Mouse (Mus musculus) G1E (cell line): ENCODE data around the gene Prm1. TPM values are rescaled to one million over a fixed set of nuclear protein-coding genes. Genes with fewer than 3 reads are reported as not detected.
A peak's percentile ranks its signal among the peaks of the same experiment; 100 is the strongest.

Experiments
- ATAC-seq: 2 replicates; pipeline ENCODE4 v1.8.0; 2016; ENCODE audit warnings: mild to moderate bottlenecking; ENCODE audit not compliant: insufficient number of reproducible peaks, poor library complexity, low FRiP score, severe bottlenecking; ENCODE audit errors: extremely low read depth
- DNase-seq: peaks from one replicate; pipeline ENCODE4 v3.0.0; 2012; ENCODE audit warnings: low spot score
- H3K27me3 ChIP-seq: 2 replicates; pipeline ENCODE4 v1.6.1; 2012; ENCODE audit warnings: mild to moderate bottlenecking, low read length, inconsistent platforms; ENCODE audit not compliant: insufficient read depth
- H3K36me3 ChIP-seq: replicated peaks from 2 replicates; pipeline ENCODE3; 2012; ENCODE audit warnings: mild to moderate bottlenecking, inconsistent platforms
- H3K4me1 ChIP-seq: 2 replicates; pipeline ENCODE4 v1.6.1; 2012; ENCODE audit warnings: low read depth, low read length, inconsistent platforms, mixed read lengths; ENCODE audit not compliant: insufficient read depth
- H3K4me3 ChIP-seq: 2 replicates; pipeline ENCODE4 v1.5.1; 2012; ENCODE audit warnings: low read depth, mild to moderate bottlenecking, inconsistent platforms, low read length, moderate library complexity, mixed read lengths
- H3K9me3 ChIP-seq: replicated peaks from 2 replicates; pipeline ENCODE4 v1.6.1; 2012; ENCODE audit warnings: inconsistent platforms
- CTCF ChIP-seq: IDR thresholded peaks from 2 replicates; pipeline ENCODE4 v1.5.1; 2012; ENCODE audit warnings: low read depth, low read length, inconsistent platforms, mixed read lengths
- GATA1 ChIP-seq: IDR thresholded peaks from 2 replicates; pipeline ENCODE4 v1.6.1; 2012; ENCODE audit warnings: borderline replicate concordance, low read length, inconsistent platforms, mixed read lengths
- GATA2 ChIP-seq: IDR thresholded peaks from 2 replicates; pipeline ENCODE4 v1.6.1; 2012; ENCODE audit warnings: low read depth, low read length, inconsistent platforms, borderline replicate concordance
- POLR2AphosphoS5 ChIP-seq: IDR thresholded peaks from 2 replicates; pipeline ENCODE4 v1.6.1; 2012; ENCODE audit warnings: low read depth, low read length, inconsistent platforms; ENCODE audit not compliant: insufficient replicate concordance
- TAL1 ChIP-seq: conservative IDR thresholded peaks from 2 replicates; pipeline ENCODE4 v1.6.1; 2012; ENCODE audit warnings: low read depth, low read length, inconsistent platforms, mixed read lengths
- polyA plus RNA-seq: library from polyadenylated mRNA; stranded (reverse); fragments of >175 nt; gene quantifications from 2 replicates; pipeline ENCODE4 v1.2.3, GENCODE M21; 2012
- total RNA-seq, 2 experiments: library from RNA; stranded (forward) in 1 of 2; stranded (reverse) in 1 of 2; fragments of 200-1000 nt in 1 of 2; fragments of >200 nt in 1 of 2; fragmentation: Nextera tagmentation in 1 of 2; gene quantifications; 2 replicates each; pipeline ENCODE4 v1.2.3; 2014 to 2017

Gene Prm1
- total and polyA plus RNA-seq, 3 experiments: not detected

GRCm38 (mm10) chr16:10780631-10781120, 25.0 kb downstream of the Prm1 start:
- H3K4me3 ChIP-seq: peak overlapping the region; percentile 7; the same call in 1 of the 2 replicates
- H3K27me3 ChIP-seq: no peaks in the 10 kb centered on the region
- peaks cover 42% of the 10 kb centered on the region for H3K36me3 ChIP-seq
- H3K4me1 ChIP-seq: peaks cover 90% of the 10 kb centered on the region
- H3K9me3 ChIP-seq: peaks cover 7% of the 10 kb centered on the region
- DNase-seq (no peak), ATAC-seq (no peak)
- no peak for TF ChIP-seq CTCF
- TF ChIP-seq GATA1: no peak
- TF ChIP-seq GATA2: no peak
- TF ChIP-seq POLR2AphosphoS5: no peak
- no peak for TF ChIP-seq TAL1

DNA sequence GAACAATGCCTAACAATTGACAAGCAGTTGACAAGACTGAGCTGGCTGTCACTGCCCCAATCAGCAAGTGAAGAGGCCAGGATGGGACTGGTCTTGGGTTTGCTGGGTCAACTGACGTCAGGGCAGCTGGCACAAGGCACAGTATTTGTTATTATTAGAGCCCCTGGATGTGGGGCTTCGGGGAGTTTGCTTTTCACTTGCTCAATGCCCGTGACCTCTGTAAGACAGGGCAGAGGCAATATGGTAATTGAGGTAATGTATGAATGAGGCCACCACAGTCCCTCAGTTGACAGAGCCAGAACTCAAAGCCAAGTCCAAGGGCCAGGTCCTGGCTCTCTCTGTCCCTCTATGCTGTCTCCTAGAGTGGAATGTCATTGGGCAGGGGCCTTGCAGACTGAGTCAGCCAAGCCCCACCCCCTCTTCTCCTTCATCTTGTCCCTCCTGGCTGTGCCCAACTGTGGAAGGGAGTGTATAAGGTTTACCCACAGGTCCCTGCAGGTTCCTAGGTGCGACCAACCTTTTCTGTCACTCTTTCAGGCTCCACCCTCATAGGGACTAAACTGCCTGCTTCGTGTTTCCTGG, 28.0 kb downstream of the Prm1 start:
- H3K36me3 ChIP-seq: peaks cover 21% of the 10 kb centered on the region
- no peak overlapping the region for H3K4me3 ChIP-seq
- no peak for TF ChIP-seq GATA2
- no peak for ATAC-seq
- peaks cover 94% of the 10 kb centered on the region for H3K4me1 ChIP-seq
- no peak for DNase-seq
- H3K9me3 ChIP-seq: no peaks in the 10 kb centered on the region
- no peaks in the 10 kb centered on the region for H3K27me3 ChIP-seq

- H3K36me3 ChIP-seq: peaks cover 9% of the 10 kb centered on the region
- ATAC-seq: no peak
- H3K27me3 ChIP-seq: no peaks in the 10 kb centered on the region
- H3K9me3 ChIP-seq: no peaks in the 10 kb centered on the region
- DNase-seq: no peak
- H3K4me1 ChIP-seq: peaks cover 94% of the 10 kb centered on the region
- TF ChIP-seq GATA2 (no peak), TAL1 (no peak), CTCF (no peak)
- H3K4me3 ChIP-seq: no peak overlapping the region
Measured at GRCm38 (mm10) chr16:10776322-10776721, 29.3 kb downstream of the Prm1 start.

DNA sequence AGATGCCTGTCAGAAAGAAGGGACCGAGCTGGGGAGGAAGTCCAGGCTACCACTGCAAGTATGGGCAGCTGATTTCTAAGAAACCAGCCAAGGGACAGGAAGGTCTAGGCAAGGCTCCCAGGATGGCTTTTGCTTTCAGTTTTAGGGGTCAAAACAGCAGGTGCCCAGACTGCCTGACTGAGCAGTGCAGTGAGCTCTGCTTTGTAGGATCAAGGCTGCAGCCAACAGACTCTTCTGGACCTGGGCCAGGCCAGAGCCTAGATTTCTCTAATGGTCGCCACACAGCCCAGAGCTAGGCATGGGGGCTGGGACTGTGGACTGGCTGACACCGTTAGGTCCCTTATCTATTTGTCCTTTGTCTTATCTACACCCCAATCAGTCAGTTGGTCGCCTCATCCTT, 30.9 kb downstream of the Prm1 start:
- H3K36me3 ChIP-seq: no peaks in the 10 kb centered on the region
- peak overlapping the region; percentile 47; the same call in 1 of the 2 replicates for H3K4me3 ChIP-seq
- peaks cover 94% of the 10 kb centered on the region for H3K4me1 ChIP-seq
- ATAC-seq (peak; percentile 37), DNase-seq (no peak)
- TF ChIP-seq GATA2: no peak
- no peak for TF ChIP-seq GATA1
- TF ChIP-seq POLR2AphosphoS5: no peak
- TF ChIP-seq CTCF: no peak
- TF ChIP-seq TAL1: no peak
- H3K9me3 ChIP-seq: no peaks in the 10 kb centered on the region
- no peaks in the 10 kb centered on the region for H3K27me3 ChIP-seq

- no peak for ATAC-seq
- DNase-seq: no peak
- Histone ChIP-seq H3K4me1 (peaks cover 98% of the 10 kb centered on the region), H3K9me3 (no peaks in the 10 kb centered on the region), H3K4me3 (no peak overlapping the region), H3K36me3 (no peaks in the 10 kb centered on the region), H3K27me3 (no peaks in the 10 kb centered on the region)
- TF ChIP-seq GATA1 (no peak), TAL1 (no peak), CTCF (no peak), GATA2 (no peak), POLR2AphosphoS5 (no peak)
Measured at GRCm38 (mm10) chr16:10773543-10773942, 32.1 kb downstream of the Prm1 start.

DNA sequence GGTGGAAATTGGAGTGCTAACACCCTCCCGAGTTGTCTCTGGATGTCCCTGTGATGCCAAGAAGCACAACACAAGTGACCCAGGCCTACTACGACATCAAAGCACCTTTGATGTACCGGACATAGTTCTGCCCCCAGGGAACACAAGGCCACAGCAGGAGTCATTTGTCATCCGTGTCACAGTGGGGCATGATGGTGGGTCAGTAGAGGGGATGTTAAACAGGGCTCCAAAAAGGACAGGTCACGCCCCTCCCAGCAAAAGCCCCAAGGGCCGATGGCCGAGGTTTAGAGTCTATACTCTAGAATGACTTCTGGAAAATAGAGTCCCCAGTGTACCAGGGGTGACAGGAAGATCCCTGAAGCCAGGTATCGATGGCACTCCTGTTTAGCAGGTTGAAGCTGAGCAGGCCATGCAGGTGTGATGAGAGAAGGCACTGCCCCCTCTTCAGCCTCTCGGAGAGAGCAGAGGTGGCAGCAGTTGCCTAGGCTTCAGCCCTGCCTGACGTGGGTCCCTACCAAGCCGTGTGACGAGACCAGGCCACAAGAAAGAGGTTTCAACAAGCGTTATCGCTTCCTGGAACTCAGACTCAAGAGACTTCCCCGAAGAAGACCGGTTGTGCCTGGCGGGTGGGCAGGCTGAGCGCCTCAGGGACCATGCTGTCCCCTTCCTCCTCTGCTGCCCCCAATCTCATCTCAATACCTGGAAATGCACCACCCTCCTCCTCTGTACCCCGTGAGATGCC, 33.7 kb downstream of the Prm1 start:
- no peaks in the 10 kb centered on the region for H3K36me3 ChIP-seq
- DNase-seq (peak; percentile 65), ATAC-seq (peak; percentile 52)
- TF ChIP-seq CTCF: no peak
- no peak for TF ChIP-seq TAL1
- TF ChIP-seq POLR2AphosphoS5: no peak
- no peak for TF ChIP-seq GATA2
- TF ChIP-seq GATA1: no peak
- no peaks in the 10 kb centered on the region for H3K27me3 ChIP-seq
- H3K9me3 ChIP-seq: no peaks in the 10 kb centered on the region
- peaks cover 96% of the 10 kb centered on the region for H3K4me1 ChIP-seq
- H3K4me3 ChIP-seq: peak overlapping the region; percentile 63; the same call in 1 of the 2 replicates
